Mouse (Mus musculus) thymus, adult 2 months (tissue): ENCODE data around the gene Trio.

Experiments used
- CTCF ChIP-seq: fragments of 200-500 bp; IDR thresholded peaks from 2 replicates; pipeline ENCODE4 v1.5.1; 2012; ENCODE audit warnings: mild to moderate bottlenecking, control low read depth, low read length, moderate library complexity, borderline replicate concordance; ENCODE audit not compliant: control insufficient read depth, poor library complexity, insufficient read depth; ENCODE audit errors: extremely low read depth
- POLR2A ChIP-seq: fragments of 200-500 bp; IDR thresholded peaks from 2 replicates; pipeline ENCODE4 v1.6.1; 2012; ENCODE audit warnings: mild to moderate bottlenecking, low read length, control low read depth, moderate library complexity; ENCODE audit not compliant: control insufficient read depth, poor library complexity, insufficient read depth; ENCODE audit errors: extremely low read depth

DNA sequence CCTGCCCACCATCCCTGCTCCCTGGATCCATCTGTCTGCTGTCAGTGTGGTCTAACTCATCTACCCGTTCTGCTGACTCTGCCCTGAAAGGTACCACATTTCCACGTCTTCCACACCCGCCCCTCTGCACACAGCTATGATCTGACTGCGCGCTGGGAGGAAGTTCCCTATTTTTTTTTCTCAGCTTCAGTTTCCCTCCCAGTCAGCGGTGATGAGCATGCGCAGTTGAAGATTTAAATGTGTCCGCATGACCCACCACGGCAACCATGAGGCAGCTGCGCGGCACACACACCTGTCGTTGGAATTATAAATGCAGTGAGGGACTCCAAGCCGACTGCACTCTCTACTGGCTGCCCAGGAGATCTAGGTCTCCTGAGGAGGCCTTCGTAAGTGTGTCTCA lies 142.8 kb downstream of the Trio start:
- no peak for TF ChIP-seq POLR2A
- TF ChIP-seq CTCF = no peak; the same call in 1 of the 2 replicates
